Mouse (Mus musculus): ENCODE measurements around the gene Med26. TPM values are rescaled to one million over a fixed set of nuclear protein-coding genes. Genes with fewer than 3 reads are reported as not detected.

The Med26 gene
- total RNA-seq (2023), result 21.3 TPM

GRCm38 (mm10) chr8:72547802-72548643 is at the start of gene Med26:
Gene Med26 (minus strand): TSS chr8:72548270.

DNA sequence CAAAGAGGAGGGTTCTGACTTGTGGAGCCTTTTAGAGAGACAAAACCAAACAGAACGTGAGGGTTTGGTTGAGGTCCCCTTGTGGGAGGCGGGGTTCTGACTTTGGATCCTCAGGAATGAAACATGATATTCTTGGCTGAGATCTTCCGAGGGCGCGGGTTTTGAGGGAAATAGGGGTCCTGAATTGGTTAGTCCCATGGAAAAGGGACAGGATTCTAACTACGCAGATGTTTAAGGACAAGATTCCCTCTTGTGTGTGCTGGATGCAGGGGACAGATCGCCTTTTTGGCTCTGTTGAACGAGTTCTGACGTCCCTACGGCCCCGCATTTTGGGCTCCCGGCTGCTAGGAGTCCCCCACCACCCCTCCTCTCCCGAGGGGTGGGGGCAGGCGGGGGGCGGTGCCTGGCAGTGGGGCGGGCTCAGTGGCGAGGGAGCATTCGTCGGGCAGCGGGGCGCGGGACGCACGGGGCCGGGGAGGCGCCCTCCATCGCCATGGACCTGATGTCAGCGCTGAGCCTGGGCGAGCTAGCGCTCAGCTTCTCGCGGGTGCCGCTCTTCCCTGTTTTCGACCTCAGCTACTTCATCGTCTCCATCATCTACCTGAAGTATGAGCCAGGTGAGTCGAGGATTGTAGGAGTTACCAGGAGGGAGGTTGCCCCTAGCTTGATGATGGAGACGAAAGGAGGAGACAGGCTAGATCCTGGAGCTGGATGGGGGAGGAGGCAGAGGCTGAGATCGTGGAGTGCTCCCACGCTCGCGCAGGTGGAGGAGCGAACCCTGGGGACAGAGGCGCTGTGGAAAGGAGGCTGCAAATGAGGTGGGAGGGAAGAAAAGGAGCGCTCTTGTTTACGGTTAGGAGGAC is 23.8 kb upstream of the Med26 start, which contains the start of gene Tmem38a:
Gene Tmem38a (plus strand): TSS at position 445 of the 863 bp plus-strand sequence.

DNA sequence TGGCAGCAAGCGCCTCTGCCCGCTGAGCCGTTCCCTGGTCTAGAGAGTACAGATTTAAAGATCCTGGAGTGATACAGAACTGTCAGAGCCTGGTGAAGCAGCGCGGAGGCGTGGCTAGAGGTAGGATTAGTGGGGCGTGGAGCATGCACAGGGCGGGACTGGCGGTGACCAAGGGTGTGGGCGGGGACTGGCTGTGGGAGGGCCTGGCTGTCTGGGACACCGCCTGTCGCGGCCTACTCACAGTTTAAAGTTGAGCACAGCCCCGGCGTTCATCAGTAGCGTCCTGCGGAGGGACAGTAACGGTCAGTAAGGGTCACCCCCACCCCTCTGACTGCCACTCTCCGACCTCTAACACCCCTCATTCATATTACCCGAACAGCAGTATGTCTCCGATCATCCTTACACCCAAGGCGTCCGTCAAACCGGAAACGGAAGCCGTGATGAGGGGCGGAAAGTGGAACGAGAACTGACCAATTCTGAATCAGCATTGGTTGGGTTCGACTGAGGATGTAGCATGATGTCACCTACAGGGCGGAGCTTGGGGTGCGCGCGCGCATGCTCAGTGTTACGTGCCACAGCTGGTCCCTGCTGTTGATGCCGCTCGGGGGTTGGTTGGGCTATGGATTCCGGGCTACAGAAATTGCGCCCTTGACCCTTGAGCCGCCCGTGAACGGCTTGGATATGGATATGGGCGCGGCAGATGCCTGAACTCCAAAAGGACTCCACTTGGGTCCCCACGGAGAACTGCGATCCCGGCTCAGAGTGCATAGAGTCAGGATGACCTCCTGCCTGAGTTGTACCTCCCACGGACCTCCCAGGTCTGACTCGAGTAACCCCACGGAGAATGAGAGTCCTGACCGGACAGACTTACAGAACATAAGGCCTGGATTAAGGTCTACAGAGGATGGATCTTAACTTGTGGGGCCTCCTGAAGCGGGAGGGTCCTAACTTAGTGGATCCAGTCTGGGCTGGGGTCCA is 22.9 kb upstream of the Med26 start, which contains the start of gene Smim7:
Gene Smim7 (minus strand): TSS at position 456 of the 978 bp plus-strand sequence.

DNA sequence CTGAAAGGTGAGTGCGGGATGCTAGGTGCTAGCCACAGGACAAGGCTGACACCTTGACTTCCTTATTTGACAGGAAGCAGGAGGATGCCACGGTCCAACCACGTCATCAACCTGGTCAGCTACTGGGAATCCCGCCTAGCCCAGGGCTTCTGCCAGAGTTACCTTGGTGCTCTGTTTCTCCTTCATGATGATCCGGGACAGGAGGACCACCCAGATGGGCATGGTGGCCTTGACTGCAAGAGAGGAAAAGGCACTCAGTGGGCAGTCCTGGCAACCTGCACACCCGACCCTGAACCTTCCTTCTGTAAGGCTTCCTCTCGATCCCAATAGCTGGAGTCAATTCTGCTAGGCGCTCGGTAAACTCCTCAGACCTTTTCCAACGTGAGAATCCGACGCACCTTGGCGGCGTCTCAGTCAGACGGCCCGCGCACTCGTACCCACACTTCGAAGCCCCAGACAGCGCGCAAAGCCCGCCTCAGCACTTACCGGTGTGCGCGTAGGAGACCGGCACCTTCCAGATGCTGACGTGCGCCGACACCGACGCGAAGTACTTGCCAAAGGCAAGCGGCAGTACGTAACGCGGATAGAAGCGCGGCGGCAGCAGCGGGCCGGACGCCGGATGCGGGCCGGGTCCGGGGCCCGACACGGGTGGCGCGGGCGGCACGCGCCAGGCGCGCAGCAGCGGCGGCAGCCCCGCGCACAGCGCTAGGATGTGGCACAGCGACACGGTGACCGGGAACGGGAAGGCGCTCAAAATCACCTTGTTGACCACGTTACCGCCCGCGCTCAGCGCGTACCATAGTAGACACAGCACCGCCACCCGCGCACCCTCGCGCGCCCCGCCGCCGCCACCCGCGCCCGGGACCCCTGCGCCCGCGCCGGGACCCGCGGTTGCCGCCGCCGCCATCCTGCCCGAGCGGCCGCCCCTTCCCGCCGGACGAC is 56.1 kb downstream of the Med26 start, which contains the start of gene Slc35e1:
Gene Slc35e1 (minus strand): TSS at position 935 of the 942 bp plus-strand sequence.

DNA sequence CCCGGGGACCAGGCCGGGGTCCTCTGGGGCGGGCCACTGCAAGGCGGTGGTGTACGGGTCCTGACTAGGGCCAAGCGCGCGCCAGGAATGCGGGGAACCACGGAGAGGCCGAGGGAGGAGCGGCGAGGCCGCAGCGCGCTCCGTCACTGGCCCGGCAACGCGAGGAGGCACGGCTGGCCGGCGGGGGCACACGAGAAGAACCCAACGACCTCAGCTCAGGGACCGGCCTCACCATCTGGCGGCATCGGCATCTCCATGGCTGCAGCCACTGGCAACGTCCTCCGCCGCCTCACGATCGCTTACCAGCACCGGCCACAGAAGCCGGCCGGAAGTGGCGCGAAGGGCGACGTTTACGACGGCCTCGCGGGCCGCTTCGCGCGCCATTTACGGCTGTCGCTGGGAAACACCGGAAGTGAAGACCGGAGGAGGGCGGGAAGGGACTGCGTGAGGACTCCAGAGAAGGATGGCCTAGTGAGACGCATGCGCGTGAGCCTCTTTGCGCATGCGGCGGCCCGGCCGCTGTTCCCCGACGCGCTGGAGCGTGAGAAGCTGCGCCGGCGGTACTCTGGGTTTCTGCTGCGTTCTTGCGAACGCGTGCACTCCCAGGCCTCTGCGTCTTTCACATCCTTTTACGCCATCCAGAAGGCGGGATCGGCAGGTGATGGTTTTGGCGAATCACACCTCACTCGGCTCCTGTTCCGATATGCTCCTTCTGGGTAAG is 73.1 kb downstream of the Med26 start, which contains the start of gene Cherp:
Gene Cherp (minus strand): TSS at position 401 of the 721 bp plus-strand sequence.

Other genes with a start within 250 kb of the Med26 start
- 13.7 TPM for gene Gm10282, start 243.0 kb downstream of the Med26 start, total RNA-seq (2023)
- 3,950 TPM for gene Klf2, start 229.2 kb downstream of the Med26 start, total RNA-seq (2023)
- 101 TPM for gene Eps15l1, start 126.8 kb downstream of the Med26 start, total RNA-seq (2023)
- 0.77 TPM for gene Calr3, start 104.4 kb downstream of the Med26 start, total RNA-seq (2023)
- 3.4 TPM for gene 1700030K09Rik, start 104.4 kb downstream of the Med26 start, total RNA-seq (2023)
- gene Cherp, start 73.0 kb downstream of the Med26 start, total RNA-seq (2023), result 103 TPM
- 45.4 TPM for gene Slc35e1, start 55.7 kb downstream of the Med26 start, total RNA-seq (2023)
- 120 TPM for gene Smim7, start 22.8 kb upstream of the Med26 start, total RNA-seq (2023)
- gene Tmem38a, start 23.8 kb upstream of the Med26 start, total RNA-seq (2023), result 1.5 TPM
- 0.31 TPM for gene Nwd1, start 98.4 kb upstream of the Med26 start, total RNA-seq (2023)
- 127 TPM for gene Sin3b, start 175.0 kb upstream of the Med26 start, total RNA-seq (2023)
- gene F2rl3, start 213.6 kb upstream of the Med26 start, total RNA-seq (2023), result 4.9 TPM

All from CD8-positive naive resting alpha-beta T cell, adult 57 days (primary cell).